Mouse (Mus musculus) cerebellum, postnatal 36 days (tissue): ENCODE measurements around the gene Sorl1.
A peak's percentile ranks its signal among the peaks of the same experiment; 100 is the strongest.

Experiments
- DNase-seq, 2 experiments: peaks; one replicate each; pipeline ENCODE4 v3.0.0; 2021 to 2022; ENCODE audit warnings: mixed read lengths in 2 of 2

Sorl1 gene

DNA sequence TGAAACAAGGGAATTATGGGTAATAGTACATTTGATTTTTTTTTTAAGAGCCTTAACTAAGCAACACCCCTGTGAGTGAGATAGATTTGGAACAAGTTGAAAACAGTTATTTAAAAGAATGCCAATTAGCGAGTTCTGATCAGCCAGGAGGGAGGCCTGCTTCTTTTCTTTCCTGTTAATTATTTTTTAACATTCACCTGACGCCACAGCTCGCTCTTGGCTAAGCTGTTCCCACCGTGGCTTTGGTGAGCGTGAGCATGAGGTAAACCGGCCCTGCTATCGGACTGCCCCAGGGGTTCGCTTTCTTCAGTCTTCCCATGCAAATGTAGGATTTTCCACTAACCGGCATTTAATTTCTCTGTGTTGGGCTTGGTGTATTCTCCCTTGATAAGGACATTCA, 128.8 kb downstream of the Sorl1 start:
- DNase-seq: no peak

DNA sequence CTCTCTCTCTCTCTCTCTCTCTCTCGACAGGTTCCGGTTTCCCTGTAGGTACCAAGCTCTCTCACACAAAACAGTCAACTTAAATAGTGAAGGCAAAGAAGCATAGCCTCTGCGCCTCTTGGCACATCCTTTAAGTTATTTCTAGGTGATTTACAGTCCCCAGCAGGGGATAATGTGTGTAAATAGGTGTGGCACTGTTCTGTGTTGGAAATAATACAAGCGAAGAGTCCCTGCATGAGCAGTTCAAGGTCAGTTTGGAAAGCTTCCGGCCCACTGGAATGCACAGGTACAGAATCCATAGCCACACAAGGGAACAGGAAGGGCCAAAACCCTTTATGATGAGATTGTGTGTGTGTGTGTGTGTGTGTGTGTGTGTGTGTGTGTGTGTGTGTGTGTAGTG, 130.3 kb downstream of the Sorl1 start:
- DNase-seq: no peak

DNA sequence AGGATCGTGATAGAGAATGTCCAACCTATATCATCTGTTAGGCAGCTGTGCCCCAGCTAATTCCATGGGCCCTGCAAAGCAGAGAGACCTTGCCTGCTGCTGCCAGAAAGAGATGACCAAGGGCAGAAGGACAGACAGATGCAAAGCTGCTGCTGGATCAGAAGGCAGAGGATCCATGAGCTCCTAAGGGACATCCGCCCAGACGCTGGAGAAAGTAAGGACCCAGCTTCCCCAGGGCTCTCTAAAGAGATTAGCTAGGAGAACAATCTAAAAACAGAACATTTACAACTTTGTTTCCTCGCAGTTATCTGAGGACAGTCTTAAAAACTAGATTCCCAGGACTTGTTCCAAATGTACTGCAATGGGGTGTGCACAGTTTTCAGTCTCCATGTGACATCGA, 131.3 kb downstream of the Sorl1 start:
- no peak for DNase-seq

DNA sequence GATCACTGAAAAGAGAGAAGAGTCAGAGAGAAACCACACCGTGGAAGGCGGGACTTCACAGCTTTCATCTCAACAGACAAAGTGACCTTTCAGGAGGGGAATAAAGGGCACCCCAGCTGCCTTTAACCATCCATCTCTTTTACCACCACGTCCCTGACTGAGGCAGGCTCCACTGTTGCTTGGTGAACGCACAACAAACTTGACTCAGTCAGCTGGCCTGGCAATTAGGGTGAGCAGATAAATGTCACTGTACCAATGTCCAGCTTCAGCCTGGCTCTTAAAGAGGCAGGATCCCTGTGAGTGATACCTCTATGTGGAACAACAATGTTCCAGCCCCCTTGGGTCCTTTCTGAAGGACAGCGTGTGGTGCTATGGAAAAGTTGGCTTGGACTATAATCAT, 138.5 kb downstream of the Sorl1 start:
- DNase-seq: no peak

DNA sequence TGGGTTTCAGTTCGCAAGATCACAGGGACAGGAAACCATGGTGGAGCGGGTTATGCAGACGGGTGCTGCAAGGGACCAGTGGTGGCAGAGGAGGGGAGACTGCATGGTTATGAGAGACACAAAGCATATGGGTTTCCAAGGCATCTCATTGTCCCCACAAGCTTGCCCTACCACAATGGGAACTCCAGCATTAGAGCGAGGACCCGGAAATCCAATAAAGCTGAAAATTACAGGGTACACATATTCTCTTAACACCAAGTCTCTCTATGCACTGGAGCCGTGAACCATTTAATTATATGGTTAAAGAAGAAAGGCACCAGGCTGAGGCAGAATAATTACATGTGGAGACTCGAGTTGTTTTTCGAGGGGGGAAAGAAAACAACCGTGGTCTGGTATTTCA, 139.0 kb downstream of the Sorl1 start:
- no peak for DNase-seq

DNA sequence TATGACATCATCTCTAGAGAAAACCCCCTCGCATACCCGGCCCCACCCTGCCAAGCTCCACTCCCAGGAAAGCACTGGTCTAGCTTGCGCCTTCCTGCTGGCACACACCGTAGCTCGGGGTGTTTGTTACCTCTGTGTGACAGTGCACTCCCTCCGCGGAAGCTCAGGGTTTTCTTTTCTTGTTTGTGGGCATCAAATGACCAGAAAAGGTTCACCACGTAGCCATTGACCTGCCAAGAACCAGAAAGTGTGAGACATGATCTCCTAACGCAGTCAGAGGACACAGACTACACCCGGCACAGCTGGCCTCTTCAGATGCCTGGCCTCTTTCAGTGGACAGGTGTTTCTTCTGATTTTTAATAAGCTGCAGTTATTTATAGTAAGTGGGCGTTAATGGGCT, 139.8 kb downstream of the Sorl1 start:
- DNase-seq: no peak

DNA sequence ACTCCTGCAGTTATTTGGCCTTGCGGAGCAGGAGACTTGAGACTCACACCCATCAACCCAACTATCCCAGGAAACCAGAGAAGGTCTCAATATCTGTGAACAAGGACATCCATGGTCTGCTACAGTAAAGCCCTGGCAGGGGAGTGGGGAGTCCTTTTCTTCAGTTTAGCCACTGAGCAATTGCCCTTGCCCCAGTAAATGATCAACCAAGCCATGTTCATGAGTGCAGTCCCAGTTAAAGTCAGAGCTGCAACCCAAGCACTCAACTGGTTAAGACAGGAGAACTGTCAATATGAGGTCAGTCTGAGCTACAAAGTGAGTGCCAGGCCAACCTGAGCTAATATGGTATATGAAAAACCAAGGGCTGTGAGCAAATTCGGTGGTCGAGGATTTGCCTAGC, 140.8 kb downstream of the Sorl1 start:
- DNase-seq: no peak

DNA sequence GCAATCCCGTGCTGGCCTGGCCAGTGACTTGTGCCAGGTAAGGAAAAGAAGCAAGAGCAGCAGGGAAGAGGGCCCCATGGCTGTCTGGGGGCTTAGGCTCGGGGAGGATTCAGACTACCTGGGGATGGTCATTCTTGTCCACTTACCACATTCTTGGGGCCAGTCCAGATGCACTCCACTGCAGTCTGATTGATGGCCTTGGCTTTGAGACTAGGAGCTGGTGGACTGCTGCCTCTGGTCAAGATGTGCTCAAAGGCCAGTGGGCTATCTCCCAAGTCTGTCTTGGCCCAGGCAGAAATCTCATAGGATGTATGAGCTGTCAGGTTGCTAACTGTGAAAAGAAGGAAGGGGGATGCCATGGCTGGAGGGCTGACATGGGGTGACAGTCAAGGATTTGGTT, 141.3 kb downstream of the Sorl1 start:
- DNase-seq: no peak

DNA sequence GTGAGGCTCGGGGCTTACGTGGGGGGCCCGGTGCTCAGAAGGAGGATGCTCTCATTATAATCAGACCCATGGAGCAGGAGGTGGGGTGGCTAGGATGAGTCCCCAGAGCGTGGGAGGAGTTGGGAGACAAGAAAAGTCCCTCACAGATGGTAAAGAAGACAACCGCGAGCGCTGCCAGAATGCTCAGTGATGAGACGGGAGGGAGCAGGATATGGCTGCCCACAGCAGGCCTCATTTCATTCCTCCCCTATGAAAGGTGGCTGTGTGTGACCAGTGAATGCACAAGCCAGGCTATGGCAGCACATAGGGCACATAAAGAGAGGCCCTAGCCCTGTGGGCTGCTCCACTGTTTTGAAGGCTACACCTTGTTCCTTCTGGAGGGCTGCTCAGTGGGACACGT, 142.1 kb downstream of the Sorl1 start:
- DNase-seq: no peak

DNA sequence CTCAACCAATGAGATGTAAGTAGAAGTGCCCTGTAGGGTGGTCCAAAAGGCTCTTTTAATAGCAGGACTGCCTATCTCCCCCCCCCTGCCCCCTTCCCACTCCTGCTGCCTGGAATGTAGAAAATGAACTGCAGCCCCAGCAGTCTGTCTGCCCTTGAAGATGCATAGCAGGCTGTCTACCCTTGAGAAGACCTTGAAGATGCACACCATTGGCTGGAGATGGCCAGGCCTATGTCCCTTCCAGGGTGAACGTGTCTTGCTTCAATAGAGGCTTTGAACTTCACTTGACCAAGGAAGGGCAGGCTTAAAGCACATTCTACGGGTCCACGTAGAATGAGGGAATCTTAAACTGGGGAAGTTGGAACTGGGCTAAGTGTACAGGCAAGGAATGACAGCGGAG, 142.8 kb downstream of the Sorl1 start:
- no peak for DNase-seq

DNA sequence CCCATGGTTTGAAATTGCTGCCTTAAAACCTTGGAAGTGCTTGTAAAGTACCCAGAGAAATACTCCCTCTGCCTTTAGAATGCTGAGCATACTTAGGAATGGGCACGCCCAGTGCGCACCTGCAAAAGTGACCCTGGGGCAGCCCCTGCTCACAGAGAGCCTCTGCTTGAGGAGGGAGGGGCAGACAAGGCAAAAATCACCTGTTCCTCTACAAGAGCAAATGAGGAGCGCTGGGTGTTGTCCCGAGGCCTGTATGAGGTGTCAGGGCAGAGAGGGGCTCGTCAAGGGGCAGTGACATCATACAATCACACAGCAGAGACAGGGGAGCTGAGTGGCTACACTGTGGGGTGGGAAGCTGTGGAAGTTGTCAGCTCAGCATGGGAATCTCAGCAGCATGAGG, 143.3 kb downstream of the Sorl1 start:
- no peak for DNase-seq

DNA sequence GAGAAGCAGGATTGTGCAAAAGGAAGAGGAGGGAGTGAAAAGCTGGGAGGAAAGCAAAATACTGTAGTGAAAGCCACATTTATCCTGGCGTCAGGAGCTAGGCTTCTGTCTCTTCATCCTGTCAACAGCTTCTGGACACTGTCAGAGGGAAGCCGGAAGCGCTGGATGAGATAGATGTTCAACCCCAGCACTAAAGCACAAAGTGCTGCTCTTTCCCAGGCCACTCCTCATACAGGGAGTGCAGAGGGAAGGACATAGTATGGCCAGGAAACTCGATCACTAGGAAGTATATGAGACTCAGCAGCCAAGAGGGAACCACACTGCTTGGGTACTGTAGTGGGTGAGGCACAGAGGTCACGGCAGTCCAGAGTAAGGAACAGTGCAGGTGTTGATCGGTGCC, 145.7 kb downstream of the Sorl1 start:
- no peak for DNase-seq

DNA sequence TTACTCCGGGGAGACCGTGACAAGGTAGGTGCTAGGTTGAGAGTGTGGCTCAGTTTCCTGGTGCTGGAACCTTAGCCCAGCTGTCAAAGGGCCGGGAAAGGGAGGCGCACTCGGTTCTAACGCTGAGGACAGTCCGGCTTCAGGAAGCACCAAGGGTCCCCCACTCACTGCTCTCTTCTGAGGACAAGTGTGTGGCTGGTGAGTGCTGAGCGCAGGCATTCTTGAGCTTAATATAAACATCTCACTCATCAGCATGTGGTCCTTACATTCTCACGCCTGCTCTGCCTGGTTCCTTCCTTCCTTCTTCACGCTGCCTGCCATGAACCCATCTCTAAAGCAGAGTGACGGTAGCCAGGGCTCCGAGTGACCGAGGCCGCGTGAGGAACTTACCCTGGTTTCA, 148.1 kb downstream of the Sorl1 start:
- no peak for DNase-seq

DNA sequence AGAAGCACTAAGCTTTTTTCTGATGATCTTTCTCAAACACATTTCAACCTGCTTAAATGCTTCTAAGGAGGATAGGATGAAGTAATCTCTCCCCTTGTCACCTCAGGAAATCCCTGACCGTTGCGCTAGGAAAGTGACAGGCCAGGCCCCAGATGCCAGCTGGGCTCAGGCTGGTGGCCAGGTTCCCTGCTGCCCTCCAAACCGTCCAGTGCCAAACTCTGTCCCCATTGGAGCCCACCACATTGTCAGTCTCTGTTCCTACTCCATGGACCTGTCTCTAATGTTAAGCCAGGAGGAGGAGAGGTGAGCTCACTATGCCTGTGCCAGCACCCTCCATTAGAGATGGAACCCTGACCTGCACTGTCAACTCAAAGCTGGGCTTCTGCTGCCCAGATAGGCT, 149.4 kb downstream of the Sorl1 start:
- DNase-seq: peak; percentile 52 to 53

DNA sequence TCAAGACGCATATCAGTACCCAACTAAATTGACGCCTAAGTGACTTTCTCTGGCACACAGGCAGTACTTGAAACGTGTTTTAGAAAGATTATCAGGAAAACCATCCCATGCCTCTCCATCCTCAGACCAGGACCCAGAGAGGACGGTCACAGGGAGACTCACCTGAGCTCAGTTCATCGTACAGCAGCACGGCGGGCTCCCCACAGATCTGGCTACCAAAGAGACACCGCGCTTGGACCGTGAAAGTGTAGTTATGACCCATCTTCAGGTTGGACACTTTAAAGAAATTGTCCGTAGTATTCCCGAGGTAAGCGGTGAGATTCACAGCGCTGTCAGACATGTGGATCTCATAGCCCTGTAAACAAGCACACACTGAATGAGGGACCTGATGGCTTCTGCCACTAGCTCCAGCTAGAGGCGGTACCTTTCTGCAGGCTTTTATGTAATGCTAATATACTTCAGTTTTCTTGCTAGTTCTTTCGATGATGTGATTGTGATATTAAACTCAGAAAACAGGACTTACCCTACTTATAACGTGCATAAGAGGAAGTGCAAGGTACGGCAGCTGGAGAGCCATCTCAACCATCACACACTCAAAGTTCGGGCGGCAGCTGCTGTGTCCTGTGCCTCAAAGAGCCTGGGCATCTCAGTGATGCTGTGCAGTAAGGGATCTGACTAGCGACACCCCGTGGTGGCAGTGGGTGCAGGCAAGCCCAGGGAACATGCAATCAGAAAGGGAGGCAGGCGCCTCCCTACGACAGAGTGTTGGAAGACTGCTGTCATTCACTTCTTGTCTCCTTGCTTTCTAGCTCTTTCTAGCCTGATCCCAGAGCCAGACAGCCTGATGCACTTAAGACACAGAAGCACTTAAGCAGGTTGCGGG, 150.1 kb downstream of the Sorl1 start:
- DNase-seq: peak; percentile 54 to 60

DNA sequence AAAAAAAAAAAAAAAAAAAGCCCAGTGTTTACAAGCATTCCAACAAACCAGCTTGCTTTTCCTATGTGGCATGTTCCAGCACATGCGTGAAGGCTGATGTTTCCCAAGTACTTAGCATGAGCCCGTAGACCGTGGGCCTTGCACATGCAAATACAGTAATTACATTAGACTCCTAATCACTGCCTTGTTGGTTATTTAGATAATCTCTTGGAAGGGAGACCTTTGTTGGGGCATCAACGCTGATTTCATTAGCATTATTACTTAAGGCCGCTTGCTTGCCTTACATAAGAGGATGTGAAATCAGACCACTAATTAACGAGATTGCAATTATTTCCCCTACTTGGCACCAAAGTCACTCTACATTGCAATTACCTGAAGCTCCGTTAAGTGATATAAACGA, 154.1 kb downstream of the Sorl1 start:
- no peak for DNase-seq

DNA sequence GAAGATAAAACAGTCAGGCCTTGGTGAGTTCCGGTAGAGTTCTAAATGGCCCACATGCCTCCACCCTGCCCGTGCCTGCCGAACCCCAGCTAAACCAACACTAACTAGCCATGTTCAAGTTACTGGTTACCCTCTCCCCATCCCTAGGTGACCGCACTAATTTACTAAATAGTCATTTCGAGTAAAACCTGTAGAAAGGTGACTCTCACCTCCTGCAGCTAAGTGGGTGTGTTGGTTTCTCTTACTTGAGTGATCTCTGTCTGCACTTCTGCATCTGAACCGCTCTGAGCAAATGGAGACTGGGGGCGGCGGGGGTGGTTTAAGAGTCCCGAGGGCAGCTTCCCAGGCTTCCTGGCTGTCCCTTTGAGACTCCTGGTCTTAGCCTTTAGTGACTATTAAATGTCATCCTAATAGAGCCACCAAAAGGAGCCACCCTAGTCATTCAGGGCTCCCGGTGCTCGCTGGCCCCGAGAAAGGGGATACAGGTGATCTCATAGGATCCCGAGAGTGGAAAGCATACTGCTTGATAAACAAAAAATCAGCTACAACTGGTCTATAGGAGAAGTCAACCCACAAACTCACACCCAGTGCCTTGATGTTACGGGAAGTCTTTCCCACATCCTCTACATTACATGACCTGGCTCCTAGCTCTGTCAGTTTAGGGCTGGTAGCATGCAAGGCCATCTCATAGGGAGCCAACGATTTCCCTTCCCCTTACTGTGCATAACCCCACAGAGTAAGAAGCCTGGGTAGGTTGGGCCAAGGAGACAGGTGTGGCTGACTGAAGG, 155.2 kb downstream of the Sorl1 start:
- DNase-seq: no peak

DNA sequence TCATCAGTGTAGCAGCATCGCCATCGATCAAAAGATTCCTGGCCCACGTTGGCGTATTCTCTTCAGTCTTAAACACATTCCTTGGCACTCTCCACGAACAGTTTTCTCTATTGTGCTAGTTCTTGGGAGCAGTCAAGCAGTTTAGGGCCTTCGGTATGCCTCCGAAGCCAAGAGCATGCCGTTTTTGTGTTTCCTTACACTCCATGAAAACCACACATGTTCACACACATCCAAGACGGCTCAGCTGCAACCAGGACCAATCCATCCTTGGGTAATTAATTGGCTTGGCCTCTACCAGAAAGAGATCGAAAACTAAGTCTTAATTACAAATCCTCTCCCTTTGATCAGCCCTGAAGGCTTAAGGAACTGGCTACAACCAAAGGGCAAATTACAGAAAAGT, 162.8 kb downstream of the Sorl1 start:
- no peak for DNase-seq

DNA sequence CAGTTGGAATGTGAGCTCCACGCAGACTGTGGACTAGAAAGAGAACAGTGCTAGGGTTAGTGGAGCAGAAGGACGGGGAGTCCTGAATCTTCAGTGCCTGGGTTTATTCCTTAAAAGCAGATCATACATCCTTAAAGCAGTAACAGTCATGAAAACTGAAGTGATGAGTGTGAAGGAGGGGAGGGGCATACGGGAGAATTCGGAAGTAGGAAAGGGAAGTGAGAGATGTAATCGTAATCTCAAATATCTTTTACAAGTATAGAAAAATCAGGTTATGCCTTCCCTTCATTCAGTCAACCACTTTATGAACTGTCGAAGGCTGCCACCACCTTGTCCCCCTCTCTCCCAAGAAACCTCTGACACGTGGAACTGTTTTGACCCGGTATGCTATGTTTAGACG, 165.8 kb downstream of the Sorl1 start:
- no peak for DNase-seq

DNA sequence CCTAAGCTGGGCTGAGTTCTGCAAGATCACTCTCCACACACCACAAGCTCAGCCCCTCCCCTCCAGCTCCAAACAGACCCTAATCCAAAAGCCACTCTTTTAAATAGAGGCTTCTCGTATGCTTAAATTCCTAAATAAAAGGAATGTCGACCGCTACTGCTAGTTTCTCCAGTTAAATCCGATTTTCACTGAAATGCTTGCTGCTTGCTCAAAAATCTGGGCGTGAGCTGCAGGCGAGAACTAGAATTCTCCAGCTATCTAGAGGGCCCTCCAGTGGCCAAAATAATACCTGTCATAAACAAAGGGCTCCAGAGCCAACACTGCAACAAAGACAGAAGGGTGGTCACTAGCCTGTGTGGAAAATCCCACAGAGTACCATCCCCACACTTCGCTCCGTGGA, 170.6 kb downstream of the Sorl1 start:
- peak in 1 of 2 experiments; percentile 36 for DNase-seq

DNA sequence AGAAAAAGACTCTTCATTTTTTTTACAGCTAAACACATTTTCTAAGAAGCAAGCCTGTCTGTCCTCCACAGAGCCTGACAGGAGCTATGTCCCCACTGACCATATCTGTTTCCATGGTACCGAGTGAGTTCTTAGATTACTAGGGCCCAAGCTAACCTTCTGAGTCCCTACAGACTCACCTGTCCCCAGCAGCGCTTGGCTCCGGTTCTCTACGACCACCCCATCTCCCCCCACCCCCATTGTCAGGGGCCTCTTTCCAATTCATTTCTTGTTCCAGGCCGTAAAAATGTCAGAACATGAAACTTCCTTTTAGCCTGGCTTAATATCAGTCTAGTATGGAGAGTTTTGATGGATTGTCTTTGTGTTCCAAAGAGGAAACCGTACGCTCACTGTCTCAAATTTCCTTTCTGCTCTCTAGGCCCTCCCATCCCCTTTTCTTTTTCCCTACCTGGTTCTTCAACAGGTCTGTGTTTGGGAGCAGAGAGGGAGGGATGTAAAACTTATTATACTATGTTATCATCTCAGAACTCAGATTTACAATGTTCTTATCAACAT, 171.4 kb downstream of the Sorl1 start:
- no peak for DNase-seq

DNA sequence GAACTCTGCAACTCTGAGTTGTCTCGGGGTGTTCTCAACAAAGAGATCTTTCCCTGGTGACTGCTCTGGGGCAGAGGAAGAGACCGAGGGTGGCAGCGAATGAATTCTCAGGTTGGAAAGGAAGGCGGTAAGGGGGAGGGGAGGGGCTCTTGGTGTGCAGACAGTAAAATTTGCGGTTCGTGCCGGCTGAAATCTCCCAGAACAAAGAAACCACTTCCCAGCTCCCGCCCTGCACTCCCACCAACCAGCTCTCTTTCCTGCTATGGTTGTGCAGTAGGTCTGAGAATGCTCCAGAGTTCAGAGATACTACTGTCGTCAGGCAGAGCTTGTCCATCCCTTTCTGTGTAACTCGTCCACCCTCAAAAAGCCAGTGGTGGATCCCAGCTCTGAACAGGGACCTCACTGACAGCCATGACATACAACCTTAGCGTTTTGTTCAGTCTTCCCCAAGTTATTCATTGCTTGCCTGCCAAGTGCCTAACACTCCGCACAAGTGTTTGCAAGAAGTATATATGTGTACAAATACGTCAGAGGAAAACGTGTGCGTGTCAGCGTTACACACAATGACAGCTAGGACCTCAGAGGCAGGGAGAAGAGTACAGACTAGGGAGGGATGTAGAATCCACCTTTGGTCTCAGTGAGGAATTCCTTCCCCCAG, 172.5 kb downstream of the Sorl1 start:
- no peak for DNase-seq

DNA sequence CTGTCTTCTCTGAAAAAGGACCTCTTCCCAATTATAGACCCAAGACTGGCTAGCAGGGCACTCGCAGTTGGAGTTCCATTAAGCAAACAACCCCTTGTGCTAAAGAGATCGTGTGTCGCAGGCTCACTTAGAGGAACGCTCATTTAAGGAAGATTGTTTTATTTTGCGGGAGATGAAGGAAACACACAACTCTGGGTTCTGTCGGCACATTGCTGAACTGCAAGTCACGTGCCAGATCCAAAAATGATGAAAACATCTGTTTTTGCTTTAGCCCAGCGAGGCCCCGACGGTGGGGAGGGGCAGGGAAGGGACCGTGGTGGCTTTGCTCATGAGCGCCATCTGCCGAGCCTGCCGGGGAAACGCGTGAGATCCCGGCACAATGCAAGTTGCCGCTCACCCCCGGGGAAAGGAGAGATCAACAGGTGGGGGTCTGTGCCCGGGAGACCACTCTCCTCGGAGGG, 173.1 kb downstream of the Sorl1 start:
- DNase-seq: peak; percentile 70 to 74
